Mouse (Mus musculus) ES-E14 (cell line): ENCODE results near the gene Phc3.

Experiments used
- CHD2 ChIP-seq: IDR thresholded peaks from 2 replicates; pipeline ENCODE4 v1.6.1; 2014; ENCODE audit warnings: mild to moderate bottlenecking, low read depth, low read length, inconsistent platforms
- HCFC1 ChIP-seq: IDR thresholded peaks from 2 replicates; pipeline ENCODE4 v1.6.1; 2012; ENCODE audit warnings: low read length, inconsistent platforms, borderline replicate concordance; ENCODE audit not compliant: insufficient read depth

DNA sequence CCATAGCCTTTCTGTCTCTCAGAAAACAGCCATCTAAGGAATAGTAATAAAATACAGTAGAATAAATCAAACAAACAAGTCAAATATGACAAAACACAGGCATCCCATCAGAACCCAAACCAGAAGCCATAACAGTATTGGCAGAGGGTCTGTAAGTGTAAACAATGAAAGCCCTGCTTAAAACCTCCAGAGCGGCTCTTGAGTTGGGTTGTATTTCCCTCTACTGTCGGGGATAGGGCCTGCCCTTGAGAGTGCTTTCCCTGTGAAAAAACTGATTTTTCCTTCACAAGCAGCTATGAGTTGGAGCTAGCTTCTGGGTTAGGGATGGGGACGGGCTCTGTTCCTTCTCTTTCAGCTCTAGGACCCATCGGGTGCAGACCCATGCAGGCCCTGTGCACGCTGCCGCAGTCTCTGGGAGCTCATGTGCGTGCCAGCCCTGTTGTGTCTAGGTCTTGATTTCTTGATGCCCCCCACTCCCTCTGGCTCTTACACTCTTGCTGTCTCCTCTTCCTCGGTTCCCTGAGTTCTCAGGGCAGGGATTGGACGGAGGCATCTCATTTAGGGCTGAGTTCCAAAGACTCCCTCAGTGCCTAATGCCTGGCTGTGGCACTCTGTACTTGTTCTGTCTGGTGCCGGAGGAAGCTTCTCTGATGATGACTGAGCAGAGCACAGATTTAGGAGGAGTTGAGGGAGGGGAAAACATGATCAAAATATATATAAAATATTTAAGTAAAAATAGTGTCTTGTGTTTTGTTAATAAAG, 46.6 kb upstream of the Phc3 start:
- TF ChIP-seq HCFC1, result no peak
- no peak for TF ChIP-seq CHD2
